Mouse (Mus musculus): Measurements from ENCODE around the gene Elmo2. TPM values are rescaled to one million over a fixed set of nuclear protein-coding genes. Genes with fewer than 3 reads are reported as not detected.
A peak's percentile ranks its signal among the peaks of the same experiment; 100 is the strongest.

The Elmo2 gene
- total RNA-seq, 1 experiment = 21.7 TPM

DNA sequence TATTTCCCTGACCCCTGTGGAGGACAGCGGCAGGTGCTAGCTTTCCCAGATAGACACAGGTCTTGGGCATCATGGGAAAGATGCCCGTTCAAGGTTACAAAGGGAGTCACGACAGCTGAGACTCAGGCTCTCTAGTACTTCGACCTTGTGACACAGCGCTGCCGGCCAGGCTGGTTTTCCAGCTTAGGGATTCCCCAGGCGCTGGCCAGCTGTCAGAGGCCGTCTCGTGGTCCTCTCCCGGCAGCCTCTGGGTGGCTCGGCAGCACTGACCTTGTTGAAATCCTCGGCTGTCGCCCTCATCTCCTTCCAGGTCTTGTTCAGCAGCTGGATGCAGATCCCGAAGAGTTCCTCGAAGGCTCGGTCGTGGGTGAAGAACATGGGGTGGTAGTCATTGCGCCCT is 29.7 kb downstream of the Elmo2 start:
- H3K9me3 ChIP-seq (ENCODE audit: control insufficient read depth, insufficient read depth, low read depth, low read length) = no peaks in the 10 kb centered on the region
- TF ChIP-seq HCFC1 (IDR thresholded peaks at IDR 0.05; ENCODE audit: borderline replicate concordance, insufficient read depth, low read length) = no peak
- TF ChIP-seq CHD2 (IDR thresholded peaks at IDR 0.05; ENCODE audit: low read depth, low read length) = no peak
- no peak for TF ChIP-seq ZNF384 (IDR thresholded peaks at IDR 0.05; ENCODE audit: low read depth, low read length)
- no peak for TF ChIP-seq ZC3H11A (IDR thresholded peaks at IDR 0.05; ENCODE audit: borderline replicate concordance, low read depth, low read length)
- TF ChIP-seq MAFK (IDR thresholded peaks at IDR 0.05; ENCODE audit: insufficient read depth, low read depth, low read length) = no peak
- no peak for DNase-seq (ENCODE audit: low read depth, low spot score)
- no peaks in the 10 kb centered on the region for H3K4me1 ChIP-seq (ENCODE audit: control insufficient read depth in 2 of 2, insufficient read depth in 2 of 2, low read length in 2 of 2, poor library complexity in 1 of 2)
- H3K27ac ChIP-seq (ENCODE audit: insufficient read depth, low read depth, low read length, poor library complexity, severe bottlenecking) = no peak overlapping the region
- H3K4me3 ChIP-seq (ENCODE audit: insufficient read depth in 1 of 2, low read depth in 1 of 2, low read length in 2 of 2, poor library complexity in 1 of 2, severe bottlenecking in 1 of 2) = no peak overlapping the region
- H3K9ac ChIP-seq (ENCODE audit: insufficient read depth, low read depth, low read length, poor library complexity, severe bottlenecking) = no peak overlapping the region
- in situ Hi-C loops (cut with MboI; ENCODE audit: low sequenced_read_pairs in 2 of 2, unreplicated experiment in 2 of 2) = no loop called here
- peaks cover 50% of the 10 kb centered on the region for H3K36me3 ChIP-seq (ENCODE audit: control insufficient read depth, insufficient read depth, low read length, poor library complexity, severe bottlenecking)

DNA sequence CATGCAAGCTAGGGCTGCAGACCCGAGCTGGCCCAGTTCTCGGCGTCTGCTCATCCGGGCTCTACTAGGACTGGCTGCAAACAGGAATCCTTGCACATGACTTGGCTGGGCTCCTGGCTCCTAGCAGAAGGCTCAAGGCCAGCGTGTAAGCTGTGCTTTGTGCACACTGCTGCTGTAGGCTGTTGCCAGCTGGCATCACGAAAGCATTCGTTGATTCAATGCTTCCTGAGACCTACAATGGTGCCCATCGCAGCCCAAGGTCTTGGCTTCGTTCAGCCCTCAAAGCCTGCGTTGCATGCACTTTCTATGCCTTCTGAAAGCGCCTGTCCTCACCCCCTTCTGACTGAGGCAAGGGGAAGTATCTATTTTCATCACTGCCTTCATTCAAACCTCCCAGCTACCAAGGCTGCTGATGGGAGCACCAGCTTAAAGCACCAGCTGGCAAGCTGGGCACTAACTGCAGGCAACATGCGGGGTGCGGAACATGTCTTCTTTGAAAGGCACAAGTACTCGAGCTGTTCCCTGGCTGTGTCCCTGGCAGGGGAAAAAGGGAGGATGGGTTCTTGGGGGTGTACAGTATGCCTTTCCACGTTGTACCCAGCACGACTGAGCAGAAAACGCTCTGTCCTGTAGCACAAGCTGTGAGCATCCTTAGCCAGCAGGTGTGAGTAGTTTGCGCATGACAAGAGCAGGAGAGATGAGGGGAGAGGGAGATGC is 37.8 kb downstream of the Elmo2 start:
- DNase-seq (ENCODE audit: low read depth, low spot score) = no peak
- in situ Hi-C loops (cut with MboI; ENCODE audit: low sequenced_read_pairs in 2 of 2, unreplicated experiment in 2 of 2) = loop anchor here in 1 of 2 experiments (10.0 kb wide), 1 partner anchor 214 kb away; no protein-coding TSS in a partner anchor
- Histone ChIP-seq H3K9me3 (ENCODE audit: control insufficient read depth, insufficient read depth, low read depth, low read length) (no peaks in the 10 kb centered on the region), H3K4me3 (ENCODE audit: insufficient read depth in 1 of 2, low read depth in 1 of 2, low read length in 2 of 2, poor library complexity in 1 of 2, severe bottlenecking in 1 of 2) (peak overlapping the region; percentile 75 to 76; a peak in 3 of 4 replicates), H3K27ac (ENCODE audit: insufficient read depth, low read depth, low read length, poor library complexity, severe bottlenecking) (no peak overlapping the region), H3K4me1 (ENCODE audit: control insufficient read depth in 2 of 2, insufficient read depth in 2 of 2, low read length in 2 of 2, poor library complexity in 1 of 2) (peaks cover 2 to 26% of the 10 kb centered on the region in 2 experiments; a peak in 2 of 4 replicates), H3K36me3 (ENCODE audit: control insufficient read depth, insufficient read depth, low read length, poor library complexity, severe bottlenecking) (peaks cover 21% of the 10 kb centered on the region), H3K9ac (ENCODE audit: insufficient read depth, low read depth, low read length, poor library complexity, severe bottlenecking) (peak overlapping the region; percentile 50; the same call in 1 of the 2 replicates)
- TF ChIP-seq ZC3H11A (IDR thresholded peaks at IDR 0.05; ENCODE audit: borderline replicate concordance, low read depth, low read length) (no peak), MAFK (IDR thresholded peaks at IDR 0.05; ENCODE audit: insufficient read depth, low read depth, low read length) (no peak), HCFC1 (IDR thresholded peaks at IDR 0.05; ENCODE audit: borderline replicate concordance, insufficient read depth, low read length) (no peak), ZNF384 (IDR thresholded peaks at IDR 0.05; ENCODE audit: low read depth, low read length) (no peak), CHD2 (IDR thresholded peaks at IDR 0.05; ENCODE audit: low read depth, low read length) (no peak)

DNA sequence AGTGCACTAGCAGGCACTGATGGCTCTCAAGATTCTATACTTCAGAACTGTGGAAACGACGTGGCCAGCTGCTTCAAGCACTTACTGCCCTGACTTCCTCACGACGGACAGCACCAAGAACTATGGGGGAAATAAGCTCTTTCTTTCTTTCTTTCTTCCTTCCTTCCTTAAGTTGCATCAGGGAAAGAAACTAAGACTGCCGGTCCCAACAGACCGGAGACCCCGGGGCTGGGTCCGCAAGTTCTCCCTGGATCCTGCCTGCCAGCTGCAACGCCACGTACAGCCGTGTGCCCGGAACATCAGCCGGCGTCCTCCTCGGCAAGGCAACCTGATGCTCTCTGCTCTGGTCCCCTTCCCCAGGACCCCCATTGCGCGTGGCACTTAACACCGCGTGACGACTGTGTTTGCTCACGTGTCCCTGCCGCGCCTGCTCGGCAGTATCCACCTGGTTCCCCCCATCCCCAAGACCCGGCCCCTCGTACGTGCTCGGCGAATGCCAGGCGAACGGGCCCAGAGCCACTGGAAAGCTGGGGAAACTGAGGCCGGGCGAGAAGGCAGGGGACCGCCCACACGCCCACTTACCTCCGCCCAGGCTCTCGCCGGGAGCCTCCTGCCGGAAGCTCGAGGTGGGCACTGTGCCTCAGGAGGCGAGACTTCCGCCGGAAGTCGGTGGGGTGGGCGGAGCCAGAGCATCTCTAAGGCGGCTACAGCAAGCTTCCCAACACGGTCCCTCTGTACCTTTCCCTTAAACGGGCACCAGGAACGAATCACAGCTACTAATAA is 38.9 kb downstream of the Elmo2 start, which contains the start of gene Slc35c2:
Slc35c2 (minus strand) TSS at position 668 of the 783 bp plus-strand sequence.
- H3K9ac ChIP-seq (ENCODE audit: insufficient read depth, low read depth, low read length, poor library complexity, severe bottlenecking) = peak within 1 kb of the TSS; percentile 78
- H3K27ac ChIP-seq (ENCODE audit: insufficient read depth, low read depth, low read length, poor library complexity, severe bottlenecking) = no peak within 1 kb of the TSS
- peak; percentile 83 for DNase-seq (ENCODE audit: low read depth, low spot score)
- in situ Hi-C loops (cut with MboI; ENCODE audit: low sequenced_read_pairs in 2 of 2, unreplicated experiment in 2 of 2) = loop anchor here in 1 of 2 experiments (10.0 kb wide), 1 partner anchor 213 kb away; no protein-coding TSS in a partner anchor
- H3K36me3 ChIP-seq (ENCODE audit: control insufficient read depth, insufficient read depth, low read length, poor library complexity, severe bottlenecking) = peaks cover 16% of the 10 kb centered on the region
- peak within 1 kb of the TSS; percentile 75 to 76 for H3K4me3 ChIP-seq (ENCODE audit: insufficient read depth in 1 of 2, low read depth in 1 of 2, low read length in 2 of 2, poor library complexity in 1 of 2, severe bottlenecking in 1 of 2)
- peaks cover 2 to 26% of the 10 kb centered on the region in 2 experiments; a peak in 2 of 4 replicates for H3K4me1 ChIP-seq (ENCODE audit: control insufficient read depth in 2 of 2, insufficient read depth in 2 of 2, low read length in 2 of 2, poor library complexity in 1 of 2)
- H3K9me3 ChIP-seq (ENCODE audit: control insufficient read depth, insufficient read depth, low read depth, low read length) = no peaks in the 10 kb centered on the region
- TF ChIP-seq HCFC1 (IDR thresholded peaks at IDR 0.05; ENCODE audit: borderline replicate concordance, insufficient read depth, low read length) = 0 out of 2 replicates have a peak, but pooled peaks have one; percentile 25
- no peak for TF ChIP-seq ZC3H11A (IDR thresholded peaks at IDR 0.05; ENCODE audit: borderline replicate concordance, low read depth, low read length)

DNA sequence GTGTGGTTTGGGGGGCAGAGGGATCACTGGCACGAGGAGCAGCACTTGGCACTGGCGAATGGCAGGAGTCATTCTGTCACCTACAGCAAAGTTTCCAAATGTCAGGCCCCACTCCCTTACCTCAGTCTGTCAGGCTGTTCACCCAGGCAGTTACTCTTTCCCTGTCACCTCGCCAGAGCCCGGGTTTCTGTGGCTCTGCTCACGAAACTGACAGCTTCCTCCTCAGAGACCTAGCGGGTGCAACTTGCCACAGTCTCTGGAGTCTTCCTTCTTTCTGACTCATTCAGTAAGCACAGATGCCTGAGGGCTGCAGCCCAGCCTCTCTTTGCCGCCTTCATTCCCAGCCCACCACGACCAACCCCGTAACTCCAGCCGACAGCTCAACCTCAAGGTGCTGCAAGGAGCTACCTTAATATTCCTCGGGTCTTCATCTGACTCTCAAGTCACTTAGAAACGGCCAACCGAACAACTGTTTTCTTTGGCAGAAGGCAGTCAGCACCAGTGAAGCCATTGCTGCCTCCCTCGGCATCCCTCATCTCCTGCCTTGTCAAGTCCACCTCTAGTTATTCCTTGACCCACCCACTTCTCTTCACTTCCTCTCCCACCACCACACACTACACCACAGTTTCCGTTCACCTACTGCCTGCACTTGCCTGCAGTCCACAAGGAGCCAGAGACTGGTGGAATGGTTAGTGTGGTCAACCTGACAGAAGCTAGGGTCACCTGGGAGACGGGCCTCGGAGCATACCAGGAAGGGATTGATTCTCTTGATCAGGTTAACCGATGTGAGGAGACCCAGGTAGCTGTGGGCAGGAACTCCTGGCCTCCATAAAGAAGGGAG is 39.7 kb downstream of the Elmo2 start:
- Histone ChIP-seq H3K9me3 (ENCODE audit: control insufficient read depth, insufficient read depth, low read depth, low read length) (no peaks in the 10 kb centered on the region), H3K4me3 (ENCODE audit: insufficient read depth in 1 of 2, low read depth in 1 of 2, low read length in 2 of 2, poor library complexity in 1 of 2, severe bottlenecking in 1 of 2) (peak overlapping the region; percentile 75 to 76), H3K4me1 (ENCODE audit: control insufficient read depth in 2 of 2, insufficient read depth in 2 of 2, low read length in 2 of 2, poor library complexity in 1 of 2) (peaks cover 2 to 26% of the 10 kb centered on the region in 2 experiments; a peak in 2 of 4 replicates), H3K36me3 (ENCODE audit: control insufficient read depth, insufficient read depth, low read length, poor library complexity, severe bottlenecking) (peaks cover 11% of the 10 kb centered on the region), H3K9ac (ENCODE audit: insufficient read depth, low read depth, low read length, poor library complexity, severe bottlenecking) (peak overlapping the region; percentile 78), H3K27ac (ENCODE audit: insufficient read depth, low read depth, low read length, poor library complexity, severe bottlenecking) (no peak overlapping the region)
- no peak for DNase-seq (ENCODE audit: low read depth, low spot score)
- TF ChIP-seq CHD2 (IDR thresholded peaks at IDR 0.05; ENCODE audit: low read depth, low read length) = no peak
- in situ Hi-C loops (cut with MboI; ENCODE audit: low sequenced_read_pairs in 2 of 2, unreplicated experiment in 2 of 2) = loop anchor here in 1 of 2 experiments (10.0 kb wide), 1 partner anchor 212 kb away; no protein-coding TSS in a partner anchor
